Mouse (Mus musculus): ENCODE data around the gene Far2.
"Not testable (repeated sequence)": the region's sequence is repeated elsewhere in the genome, so short reads cannot be mapped to it uniquely, and the experiment has no call there.

Gene Far2

GRCm38 (mm10) chr6:148116907-148117306 lies 69.8 kb downstream of the Far2 start:
- DNase-seq (ENCODE audit: low spot score in 2 of 2): no peak

- DNase-seq (ENCODE audit: low spot score in 2 of 2): no peak
Measured at GRCm38 (mm10) chr6:148117696-148118095, 70.6 kb downstream of the Far2 start.

GRCm38 (mm10) chr6:148120703-148121102 lies 73.6 kb downstream of the Far2 start:
- no peak for DNase-seq (ENCODE audit: low spot score in 2 of 2)

GRCm38 (mm10) chr6:148126851-148127250 lies 79.8 kb downstream of the Far2 start:
- DNase-seq (ENCODE audit: low spot score in 2 of 2): not testable (repeated sequence)

- no peak for DNase-seq (ENCODE audit: low spot score in 2 of 2)
Measured at GRCm38 (mm10) chr6:148132314-148132713, 85.3 kb downstream of the Far2 start.

- DNase-seq (ENCODE audit: low spot score in 2 of 2): no peak
Measured at GRCm38 (mm10) chr6:148133536-148133935, 86.5 kb downstream of the Far2 start.

GRCm38 (mm10) chr6:148135769-148136382 lies 88.8 kb downstream of the Far2 start:
- peak in 1 of 2 experiments; percentile 18 for DNase-seq (ENCODE audit: low spot score in 2 of 2)

GRCm38 (mm10) chr6:148139288-148139995 lies 92.4 kb downstream of the Far2 start:
- DNase-seq (ENCODE audit: low spot score in 2 of 2): no peak

- no peak for DNase-seq (ENCODE audit: low spot score in 2 of 2)
Measured at GRCm38 (mm10) chr6:148141874-148142273, 94.8 kb downstream of the Far2 start.

- no peak for DNase-seq (ENCODE audit: low spot score in 2 of 2)
Measured at GRCm38 (mm10) chr6:148142421-148142820, 95.4 kb downstream of the Far2 start.

GRCm38 (mm10) chr6:148152305-148152704 lies 105.2 kb downstream of the Far2 start:
- not testable (repeated sequence) for DNase-seq (ENCODE audit: low spot score in 2 of 2)

GRCm38 (mm10) chr6:148172904-148173303 lies 125.8 kb downstream of the Far2 start:
- DNase-seq (ENCODE audit: low spot score in 2 of 2): no peak

- DNase-seq (ENCODE audit: low spot score in 2 of 2): no peak
Measured at GRCm38 (mm10) chr6:148185694-148186093, 138.6 kb downstream of the Far2 start.

GRCm38 (mm10) chr6:148193972-148194701 lies 147.1 kb downstream of the Far2 start:
- no peak for DNase-seq (ENCODE audit: low spot score in 2 of 2)

GRCm38 (mm10) chr6:148199177-148199576 lies 152.1 kb downstream of the Far2 start:
- no peak for DNase-seq (ENCODE audit: low spot score in 2 of 2)

GRCm38 (mm10) chr6:148199729-148200128 lies 152.7 kb downstream of the Far2 start:
- DNase-seq (ENCODE audit: low spot score in 2 of 2): no peak

GRCm38 (mm10) chr6:148205134-148205533 lies 158.1 kb downstream of the Far2 start:
- DNase-seq (ENCODE audit: low spot score in 2 of 2): no peak

GRCm38 (mm10) chr6:148207522-148207921 lies 160.5 kb downstream of the Far2 start:
- DNase-seq (ENCODE audit: low spot score in 2 of 2): no peak

- no peak for DNase-seq (ENCODE audit: low spot score in 2 of 2)
Measured at GRCm38 (mm10) chr6:148211391-148211876, 164.4 kb downstream of the Far2 start.

- DNase-seq (ENCODE audit: low spot score in 2 of 2): peak; percentile 91
Measured at GRCm38 (mm10) chr6:148211897-148212680, 165.0 kb downstream of the Far2 start, which contains the start of gene Ergic2. TSS of gene Ergic2 (minus strand) at chr6:148212374.

- peak in 1 of 2 experiments; percentile 38 for DNase-seq (ENCODE audit: low spot score in 2 of 2)
Measured at GRCm38 (mm10) chr6:148214765-148215164, 167.7 kb downstream of the Far2 start.

- DNase-seq (ENCODE audit: low spot score in 2 of 2): no peak
Measured at GRCm38 (mm10) chr6:148216752-148217151, 169.7 kb downstream of the Far2 start.

All from thymus, postnatal 10 days (tissue).